22 mouse cellular contexts compared by ENCODE assay signal in genomic region chr1:62422896-62423650, GRCm38 (mm10).
DNase-seq lines count a peak whose midpoint lies in the region; ATAC-seq lines count a peak whose summit lies in the region.
"Had no signal": no experiment of that assay in that cellular context is flagged by ENCODE, and none has a peak within 500 bp of the region (broad histone marks: within the 10 kb centered on the region; RNA-seq: fewer than 3 reads in every experiment).

No protein-coding gene starts in this region.

- no peak overlapping the region for H3K4me2 ChIP-seq in kidney, embryonic 16.5 days (replicated peaks; ENCODE audit: low read depth, low read length)
- H3K4me2 ChIP-seq: forebrain, embryonic 15.5 days; heart, embryonic 15.5 days; midbrain, embryonic 11.5 days; neural tube, embryonic 15.5 days had no signal

- H3K9ac ChIP-seq in kidney, embryonic 16.5 days (replicated peaks; ENCODE audit: low read length): no peak overlapping the region
- H3K9ac ChIP-seq: forebrain, embryonic 15.5 days; heart, embryonic 15.5 days; neural tube, embryonic 15.5 days had no signal

- no peak overlapping the region for H3K4me3 ChIP-seq in kidney, embryonic 16.5 days (ENCODE audit: low read length)
- H3K4me3 ChIP-seq: erythroblast, embryonic 14.5 days; forebrain, embryonic 15.5 days; heart, adult 2 months; heart, embryonic 15.5 days; hindbrain, embryonic 10.5 days; neural tube, embryonic 15.5 days had no signal

- 56% methylated on average over 10 of the region's 10 CpGs for WGBS in kidney, embryonic 16.5 days

- no peaks in the 10 kb centered on the region; the same call in 1 of the 2 replicates for H3K4me1 ChIP-seq in kidney, embryonic 16.5 days (ENCODE audit: insufficient read depth, low read length)
- H3K4me1 ChIP-seq: forebrain, embryonic 15.5 days; heart, embryonic 15.5 days; hindbrain, embryonic 10.5 days; neural tube, embryonic 15.5 days had no signal

- no peaks in the 10 kb centered on the region for H3K36me3 ChIP-seq in kidney, embryonic 16.5 days (ENCODE audit: insufficient read depth, low read length)
- H3K36me3 ChIP-seq: forebrain, embryonic 15.5 days; G1E; heart, embryonic 15.5 days; hindbrain, embryonic 10.5 days; neural tube, embryonic 15.5 days had no signal

- no peaks in the 10 kb centered on the region for H3K27me3 ChIP-seq in kidney, embryonic 16.5 days (ENCODE audit: insufficient read depth, low read length)
- H3K27me3 ChIP-seq: forebrain, embryonic 15.5 days; heart, embryonic 15.5 days; neural tube, embryonic 15.5 days had no signal

- peaks cover 2% of the 10 kb centered on the region; the same call in 1 of the 2 replicates for H3K9me3 ChIP-seq in kidney, embryonic 16.5 days (ENCODE audit: low read length)
- H3K9me3 ChIP-seq: forebrain, embryonic 15.5 days; G1E; heart, embryonic 15.5 days; hindbrain, embryonic 10.5 days; neural tube, embryonic 15.5 days had no signal

- no peak for ATAC-seq in kidney, embryonic 16.5 days (ENCODE audit: low FRiP score, low TSS enrichment)
- ATAC-seq: CD4-positive, CD25-positive, alpha-beta regulatory T cell, adult 4 months; forebrain, embryonic 15.5 days; inflammation-experienced regulatory T-cells, adult 6 months had no signal

- no peak overlapping the region for H3K27ac ChIP-seq in kidney, embryonic 16.5 days (ENCODE audit: low read length)
- H3K27ac ChIP-seq: forebrain, embryonic 15.5 days; heart, adult 2 months; heart, embryonic 15.5 days; hindbrain, embryonic 10.5 days; neural tube, embryonic 15.5 days had no signal

- peak; percentile 17 for DNase-seq in kidney, adult 11 months
- DNase-seq in Muller cell, postnatal 12 days (ENCODE audit: inconsistent ontology term): peak; percentile 92
- DNase-seq in adrenal gland, postnatal 14 days: peak; percentile 37
- DNase-seq in kidney, postnatal 14 days: peak; percentile 30
- DNase-seq in gastrocnemius, postnatal 10 days: no peak
- no peak for DNase-seq in thymus, postnatal 36 days
- DNase-seq: cerebellum, postnatal 14 days; heart, adult 2 months; layer of hippocampus, postnatal 36 days; liver; lung, adult 2 months; lung, postnatal 36 days had no signal

Comparison
In these comparisons a context has a peak if more than half of its experiments do, and no peak if none do; other contexts are left out.
1. DNase-seq: peak in kidney, adult 11 months (single experiment), Muller cell, postnatal 12 days (single experiment), adrenal gland, postnatal 14 days (single experiment) and kidney, postnatal 14 days (single experiment); none in gastrocnemius, postnatal 10 days (single experiment) and thymus, postnatal 36 days (0 of 2).